Mouse (Mus musculus): ENCODE measurements around the gene Fermt3. TPM values are rescaled to one million over a fixed set of nuclear protein-coding genes. Genes with fewer than 3 reads are reported as not detected.
"Not testable (repeated sequence)": the region's sequence is repeated elsewhere in the genome, so short reads cannot be mapped to it uniquely, and the experiment has no call there.

Fermt3 gene
- total RNA-seq, 2 experiments from 2014 or later, result 1.7 to 4.9 TPM

DNA sequence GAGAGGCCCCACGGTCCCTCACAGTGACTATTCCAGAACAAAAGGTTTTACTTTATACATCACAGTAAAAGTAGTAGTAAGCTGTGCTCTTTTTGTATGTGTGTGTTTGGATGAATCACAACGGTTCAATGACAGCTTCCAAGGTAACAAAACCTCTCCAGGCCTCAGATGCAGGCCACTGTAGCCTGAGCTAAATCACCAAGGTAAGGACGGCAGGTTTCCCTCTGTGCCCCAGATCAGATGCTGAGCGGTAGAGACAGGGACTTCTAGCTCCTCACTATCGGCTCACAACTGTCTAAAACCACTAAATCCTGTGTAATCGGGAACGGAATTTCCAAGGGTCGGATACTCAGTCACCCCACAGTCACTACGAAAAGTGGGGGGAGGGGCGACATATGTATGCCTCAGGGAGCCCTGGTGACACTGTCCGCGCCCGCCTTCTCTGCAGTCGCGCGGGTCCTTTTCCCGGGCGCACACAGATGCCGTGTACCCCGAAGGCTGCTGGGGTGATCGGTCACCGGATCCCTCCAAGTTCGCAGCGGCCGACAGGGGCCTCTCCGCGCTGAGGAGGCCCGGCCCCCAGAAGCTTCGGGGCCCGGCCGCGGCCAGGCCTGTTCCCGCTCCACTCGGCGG, 19.9 kb upstream of the Fermt3 start:
- peak; percentile 55 for DNase-seq

DNA sequence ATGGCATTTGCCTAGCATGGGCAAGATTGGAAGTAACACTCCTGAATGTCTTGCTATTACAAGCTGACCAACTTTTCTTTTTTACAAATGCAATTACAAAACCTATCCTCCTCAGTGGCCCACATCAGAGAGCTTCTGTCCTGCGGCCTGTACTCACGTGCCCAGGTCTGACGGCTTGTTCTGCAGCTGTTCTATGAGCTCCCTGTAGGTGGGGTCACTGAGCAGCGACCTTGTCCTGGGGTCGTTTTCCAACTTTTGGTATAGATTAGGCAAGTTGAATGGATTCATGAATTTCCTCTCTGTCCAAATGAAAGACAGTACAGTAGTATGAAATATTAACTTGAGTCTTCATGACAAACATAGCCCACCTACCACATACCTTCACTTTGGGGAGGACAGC, 14.7 kb upstream of the Fermt3 start:
- DNase-seq, result no peak

DNA sequence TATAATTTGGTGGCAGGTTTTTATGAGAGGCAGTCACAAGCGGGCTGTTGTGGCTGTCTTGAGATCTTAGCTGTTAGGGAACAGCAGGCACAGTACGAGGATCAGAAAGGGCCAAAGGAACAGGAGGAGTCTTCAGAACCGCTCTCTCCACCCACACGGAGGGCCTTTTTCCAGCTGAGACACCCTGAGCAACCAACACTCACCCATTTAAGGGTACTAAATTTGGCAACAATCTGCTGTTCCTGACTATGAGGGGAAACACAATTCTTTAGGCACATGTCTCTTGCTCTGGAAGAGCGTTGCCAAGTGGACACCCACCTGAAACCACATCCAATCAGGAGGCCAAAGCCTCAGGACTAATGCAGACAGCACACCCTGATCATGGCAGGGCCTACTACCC, 10.3 kb upstream of the Fermt3 start:
- no peak for DNase-seq

DNA sequence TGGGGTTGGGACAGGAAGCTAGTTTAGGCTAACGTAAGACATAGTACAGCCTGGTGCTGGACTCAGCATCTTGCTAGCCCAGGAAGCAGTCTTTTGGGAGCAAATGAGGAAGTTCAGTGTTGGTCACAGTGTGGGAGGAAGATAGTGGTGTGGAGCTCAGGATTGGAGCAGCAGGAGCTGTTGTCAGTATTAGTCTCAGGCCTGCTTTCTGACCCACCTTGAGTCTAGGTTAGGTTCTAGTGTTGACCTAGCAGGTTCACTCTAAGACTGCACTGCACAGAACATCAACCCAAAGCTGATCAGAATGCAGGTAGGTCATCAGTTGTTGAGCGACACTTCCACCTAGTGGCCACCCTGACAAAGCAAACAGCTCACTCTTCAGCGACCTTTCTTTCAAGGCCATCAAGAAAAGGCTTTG, 964 bp upstream of the Fermt3 start:
- no peak for DNase-seq

- no peak for DNase-seq
These were observed 723 bp downstream of the Fermt3 start for GRCm38 (mm10) chr19:7018546-7018945.

- DNase-seq, result no peak
These were observed 1.5 kb downstream of the Fermt3 start for GRCm38 (mm10) chr19:7017541-7018457.

DNA sequence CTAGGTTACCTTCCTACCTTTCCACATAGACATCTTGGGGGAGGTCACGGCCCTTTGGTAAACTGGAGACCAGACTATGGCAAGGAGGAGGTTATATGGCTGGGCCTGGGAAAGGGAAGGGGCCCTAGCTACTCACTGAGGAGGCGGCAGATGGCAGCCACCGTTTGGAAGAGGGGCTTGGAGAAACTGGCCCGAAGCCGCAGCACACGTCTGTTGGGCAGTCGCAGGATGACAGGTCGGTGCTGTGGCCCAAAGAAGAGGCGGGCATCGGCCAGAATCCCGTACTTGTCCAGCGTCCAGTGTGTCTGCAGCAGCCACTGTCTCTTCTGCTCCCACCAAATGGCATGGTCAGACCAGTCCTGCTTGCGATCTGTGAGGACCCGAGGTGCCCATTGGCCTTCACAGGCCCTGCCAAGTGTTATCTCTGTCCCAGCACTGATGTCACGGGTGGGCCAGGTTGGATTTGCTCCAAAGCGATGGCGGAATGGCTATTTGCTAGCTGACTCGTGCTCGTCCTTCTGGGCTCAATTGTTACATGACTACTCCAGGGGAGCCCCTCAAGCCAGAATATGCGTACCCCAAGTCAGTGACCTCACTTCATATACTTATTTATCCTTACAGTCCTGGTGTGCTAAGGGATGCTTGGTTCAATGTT, 4.7 kb downstream of the Fermt3 start:
- DNase-seq, result no peak

DNA sequence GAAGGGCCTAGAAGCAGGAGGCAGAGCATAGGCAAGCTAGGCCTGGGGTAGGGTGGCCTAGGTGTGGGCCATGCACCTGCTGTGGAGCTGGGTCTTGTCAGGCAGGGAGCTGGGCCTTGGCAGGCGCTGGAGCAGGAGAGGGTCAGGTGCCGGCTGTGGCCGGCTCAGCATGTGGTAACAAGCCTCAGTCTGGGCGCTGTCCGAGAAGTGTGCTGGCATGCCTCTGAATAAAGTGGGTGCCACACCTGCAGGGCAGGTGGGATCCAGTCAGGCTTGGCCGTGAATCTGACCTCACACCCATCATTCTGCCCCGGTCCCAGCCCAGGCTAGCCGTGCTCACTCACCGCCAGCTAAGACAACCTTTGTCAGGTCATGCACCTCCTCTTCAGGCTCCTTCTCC, 5.3 kb downstream of the Fermt3 start:
- DNase-seq, result no peak

- no peak for DNase-seq
These were observed 6.8 kb downstream of the Fermt3 start for GRCm38 (mm10) chr19:7012426-7012825.

- no peak for DNase-seq
These were observed 12.2 kb downstream of the Fermt3 start for GRCm38 (mm10) chr19:7006892-7007593.

GRCm38 (mm10) chr19:6999360-7000063, 19.8 kb downstream of the Fermt3 start:
- no peak for DNase-seq

DNA sequence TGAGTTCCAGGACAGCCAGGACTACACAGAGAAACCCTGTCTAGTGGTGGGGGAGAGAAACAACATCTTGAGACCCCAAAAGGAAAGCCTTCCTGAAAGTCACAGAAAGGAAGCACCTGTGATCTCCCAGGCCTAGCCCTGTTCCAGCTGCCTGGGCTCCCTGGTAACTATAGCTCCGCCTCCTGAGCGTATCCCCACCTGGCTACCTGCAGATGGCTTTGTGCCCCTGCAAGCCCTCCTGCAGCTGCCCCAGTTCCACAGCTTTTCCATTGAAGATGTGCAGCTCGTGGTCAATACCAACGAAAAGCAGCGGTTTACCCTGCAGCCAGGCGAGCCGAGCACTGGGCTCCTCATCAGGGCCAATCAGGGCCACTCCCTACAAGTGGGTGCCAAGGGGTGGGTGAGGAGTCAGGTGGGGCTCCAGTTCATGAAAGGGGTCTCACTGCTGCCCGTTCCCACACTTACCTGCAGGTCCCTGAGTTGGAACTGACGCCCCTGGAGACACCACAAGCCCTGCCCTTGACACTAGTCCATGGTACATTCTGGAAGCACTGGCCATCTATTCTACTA, 21.5 kb downstream of the Fermt3 start:
- DNase-seq, result no peak

- DNase-seq, result peak; percentile 83
These were observed 23.3 kb downstream of the Fermt3 start, which contains the start of the genes Nudt22 and Trpt1 for GRCm38 (mm10) chr19:6996006-6996405. TSS of gene Nudt22 (minus strand) at chr19:6996117. TSS of gene Trpt1 (plus strand) at chr19:6996131.

- no peak for DNase-seq
These were observed 23.8 kb downstream of the Fermt3 start for GRCm38 (mm10) chr19:6995255-6995991.

GRCm38 (mm10) chr19:6994489-6994888, 24.8 kb downstream of the Fermt3 start:
- DNase-seq, result no peak

- DNase-seq, result no peak
These were observed 25.3 kb downstream of the Fermt3 start for GRCm38 (mm10) chr19:6994002-6994401.

- no peak for DNase-seq
These were observed 26.1 kb downstream of the Fermt3 start for GRCm38 (mm10) chr19:6993011-6993770.

GRCm38 (mm10) chr19:6992011-6992858, 27.0 kb downstream of the Fermt3 start, which contains the start of gene Dnajc4:
TSS of gene Dnajc4 (minus strand) at chr19:6992572.
- peak; percentile 91 for DNase-seq

DNA sequence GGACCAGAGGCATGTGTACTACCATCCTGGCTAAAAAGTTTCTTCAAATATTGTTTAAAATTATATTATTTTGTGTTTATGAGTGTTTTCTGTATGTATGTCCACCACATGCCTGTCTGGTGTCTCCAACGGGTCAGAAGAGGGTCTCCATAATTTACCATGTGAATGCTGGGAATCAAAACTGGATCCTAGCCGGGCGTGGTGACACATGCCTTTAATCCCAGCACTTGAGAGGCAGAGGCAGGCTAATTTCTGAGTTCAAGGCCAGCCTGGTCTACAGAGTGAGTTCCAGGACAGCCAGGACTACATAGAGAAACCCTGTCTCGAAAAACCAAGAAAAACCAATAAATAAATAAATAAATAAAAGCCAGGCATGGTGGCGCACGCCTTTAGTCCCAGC, 28.1 kb downstream of the Fermt3 start:
- not testable (repeated sequence) for DNase-seq
